Mouse (Mus musculus): ENCODE measurements at regions not wholly inside any gene's neighbourhood (a gene's known extent, or its start where the extent isn't known, plus 50 kb on each side); places are given as distances from the start of the nearest gene placed in this dataset.

DNA sequence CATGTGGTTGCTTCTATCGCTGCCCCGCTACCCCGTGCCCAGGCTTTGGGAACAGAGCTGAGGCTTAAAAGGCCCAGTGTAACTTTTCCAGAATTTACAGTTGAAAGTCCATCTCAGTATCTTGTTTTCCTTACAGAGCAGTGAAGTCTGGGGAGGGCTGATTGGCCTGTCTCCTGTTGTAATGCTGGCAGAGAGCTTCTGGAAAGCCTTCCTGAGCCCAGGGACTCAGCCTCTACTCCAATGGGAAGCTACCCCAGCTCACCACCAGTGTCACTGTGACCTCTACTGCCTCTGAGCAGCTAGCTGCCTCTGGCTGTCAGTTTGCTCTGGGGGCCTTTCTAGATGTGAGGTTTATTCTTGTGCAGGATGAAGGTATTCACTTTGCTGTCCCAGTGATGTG, 87.5 kb downstream of the Kcnrg start:
- DNase-seq (ENCODE audit: low read depth in 1 of 2, low spot score in 2 of 2) = no peak

DNA sequence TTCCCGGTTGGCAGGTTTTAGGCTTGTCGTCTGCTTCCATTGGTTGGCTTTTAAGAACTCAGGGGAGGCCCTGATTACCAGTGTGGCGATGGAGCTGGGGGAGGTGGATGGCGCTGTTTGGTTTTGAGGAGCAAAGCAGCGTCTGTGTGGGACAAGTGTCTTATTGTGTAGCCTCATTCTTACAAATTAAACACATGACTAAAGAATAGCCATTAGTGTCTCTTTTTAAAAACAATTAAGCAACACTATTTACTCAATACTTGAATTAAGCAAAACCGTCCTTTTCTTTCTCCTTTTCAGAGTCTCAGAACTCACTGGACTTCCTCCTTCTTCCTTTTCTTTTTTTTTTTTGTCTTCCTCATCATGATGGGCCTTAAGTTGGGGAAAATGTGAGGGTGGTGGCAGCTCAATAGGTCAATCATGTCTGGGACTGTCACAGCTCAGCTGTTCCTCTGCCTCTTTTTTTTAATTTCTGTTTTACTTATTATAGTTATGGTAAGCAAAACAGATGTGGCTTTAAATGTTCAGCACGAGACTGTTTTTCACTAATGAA, 89.1 kb downstream of the Kcnrg start:
- DNase-seq (ENCODE audit: low read depth in 1 of 2, low spot score in 2 of 2) = no peak

DNA sequence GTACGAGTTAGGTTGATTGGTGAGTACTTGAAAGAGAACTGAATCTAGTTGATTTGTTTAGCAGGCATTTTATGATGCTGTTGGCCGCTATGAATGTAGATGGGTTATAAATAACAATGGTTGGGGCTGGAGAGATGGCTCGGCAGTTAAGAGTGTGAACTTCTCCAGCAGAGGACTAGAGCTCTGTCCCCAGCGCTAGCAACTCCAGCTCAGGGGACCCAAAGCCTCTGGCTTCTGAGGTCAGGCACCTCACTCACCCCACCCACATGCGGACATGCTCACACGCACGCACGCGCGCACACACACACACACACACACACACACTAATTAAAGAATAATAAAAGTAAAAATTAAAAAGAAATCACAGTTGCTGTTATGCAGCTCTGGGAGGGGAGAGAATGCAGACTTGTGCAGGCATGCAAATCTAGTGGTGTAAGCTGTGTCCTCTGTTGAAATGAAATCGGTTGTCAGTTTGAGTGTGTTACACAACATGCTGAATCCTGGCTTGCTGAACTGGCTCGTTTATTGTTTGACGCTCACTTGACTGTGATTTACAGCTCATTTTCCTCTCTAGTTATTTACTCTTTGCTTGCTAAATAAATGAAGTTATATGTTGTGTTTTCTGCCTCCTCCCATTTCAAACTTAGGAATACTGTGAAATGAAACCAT, 89.8 kb downstream of the Kcnrg start:
- no peak for DNase-seq (ENCODE audit: low read depth in 1 of 2, low spot score in 2 of 2)

DNA sequence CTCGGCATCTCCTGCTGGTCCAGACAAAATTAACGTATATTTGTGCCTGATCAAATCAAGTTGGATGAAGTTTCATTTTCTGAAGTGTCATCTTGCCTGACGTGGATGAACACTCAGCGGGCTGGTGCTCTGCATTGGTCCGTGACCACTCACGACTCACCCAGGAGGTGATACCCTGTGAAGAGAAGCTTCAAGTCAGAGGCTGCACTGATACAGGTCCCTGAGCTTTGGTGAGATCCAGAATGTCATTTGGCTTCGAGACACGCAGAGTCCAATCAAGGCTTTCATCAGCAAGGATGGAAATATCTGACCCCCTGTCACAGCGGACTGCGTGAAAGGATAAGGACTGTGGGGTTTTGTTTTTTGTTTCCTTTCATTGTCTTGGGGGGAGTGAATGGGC, 90.4 kb downstream of the Kcnrg start:
- no peak for DNase-seq (ENCODE audit: low read depth in 1 of 2, low spot score in 2 of 2)

DNA sequence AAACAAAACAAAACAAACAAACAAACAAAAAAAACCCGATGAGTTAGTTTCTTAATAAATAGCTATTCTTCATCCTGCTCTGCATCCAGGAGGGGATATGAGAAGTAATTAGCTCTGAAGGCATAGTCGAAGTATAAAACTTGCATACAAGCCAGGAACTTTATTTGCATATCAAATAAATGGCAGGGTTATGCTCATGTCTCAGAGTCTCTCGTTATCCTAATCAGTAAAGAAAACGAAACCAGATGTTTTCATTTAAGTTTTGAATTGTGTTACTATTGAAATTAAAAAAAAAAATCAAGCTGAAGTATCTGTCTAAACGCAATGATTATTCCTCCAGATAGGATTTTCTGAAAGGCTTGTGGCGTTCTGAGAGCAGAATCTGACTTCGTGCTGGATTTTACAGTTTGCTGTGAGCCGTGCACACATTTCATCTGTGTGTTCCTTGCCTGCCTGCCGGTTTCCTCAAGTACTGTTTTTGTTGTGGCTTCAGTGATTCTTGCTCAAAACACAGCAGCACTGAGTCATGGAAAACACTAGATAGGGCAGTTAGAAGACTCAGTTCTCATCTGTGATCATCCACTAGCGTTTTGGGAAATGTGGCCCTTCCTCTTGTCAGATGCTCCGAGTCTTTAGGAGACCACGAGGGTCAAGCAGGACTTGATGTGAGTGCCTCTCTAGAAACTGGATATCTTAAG, 91.2 kb downstream of the Kcnrg start:
- DNase-seq (ENCODE audit: low read depth in 1 of 2, low spot score in 2 of 2) = no peak

DNA sequence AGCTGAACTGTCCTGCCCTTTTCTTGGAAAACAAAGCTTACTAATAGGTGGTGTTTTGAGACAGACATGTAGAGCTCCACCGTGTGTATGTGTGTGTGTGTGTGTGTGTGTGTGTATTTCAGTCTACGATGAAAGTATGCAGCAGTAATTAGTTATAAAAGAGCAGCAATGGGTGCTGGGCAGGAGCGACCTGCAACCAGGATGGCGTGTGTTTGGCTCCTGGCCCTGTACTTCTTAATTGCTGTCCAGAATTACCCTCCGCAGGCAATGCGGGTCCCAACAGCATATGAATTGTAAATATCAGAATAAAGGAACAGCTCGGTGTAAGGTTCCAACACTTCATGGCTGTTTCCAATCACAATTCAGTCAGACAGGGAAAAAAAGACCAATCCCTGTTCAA, 92.4 kb downstream of the Kcnrg start:
- no peak for DNase-seq (ENCODE audit: low read depth in 1 of 2, low spot score in 2 of 2)

DNA sequence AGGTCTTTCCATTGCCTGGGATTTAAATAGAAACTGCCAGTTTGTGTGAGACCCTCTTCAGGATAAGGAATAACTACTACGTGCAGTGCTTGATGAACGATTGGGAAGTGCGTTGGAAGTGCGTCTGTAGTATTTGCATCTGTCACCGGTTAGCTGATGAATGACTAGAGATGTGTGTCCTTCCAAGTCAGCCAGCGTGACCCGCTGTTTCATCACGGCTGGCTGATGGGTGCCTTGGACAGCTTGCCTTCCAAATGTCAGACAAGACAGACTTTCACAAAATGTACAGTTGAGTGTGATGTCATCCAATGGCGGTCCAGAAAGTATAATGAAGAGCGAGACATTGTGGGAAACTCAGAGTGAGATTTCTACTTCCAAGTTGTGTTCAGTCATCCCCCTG, 93.9 kb downstream of the Kcnrg start:
- DNase-seq (ENCODE audit: low read depth in 1 of 2, low spot score in 2 of 2) = no peak

DNA sequence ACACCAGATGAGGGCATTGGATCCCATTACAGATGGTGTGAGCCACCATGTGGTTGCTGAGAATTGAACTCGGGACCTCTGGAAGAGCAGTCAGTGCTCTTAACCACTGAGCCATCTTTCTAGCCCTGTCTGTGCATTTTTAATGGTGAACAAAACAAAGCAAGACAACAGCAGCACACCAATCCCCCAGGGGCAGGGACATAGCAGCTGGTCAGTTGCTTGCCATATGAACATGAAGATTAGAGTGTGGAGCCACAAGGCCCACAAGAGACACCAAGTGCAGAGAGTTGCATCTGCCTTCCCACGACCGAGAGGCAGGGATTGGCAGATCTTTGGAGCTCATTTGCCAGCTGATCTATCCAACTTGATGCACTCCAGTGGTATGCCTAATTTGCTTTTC, 96.7 kb downstream of the Kcnrg start:
- no peak for DNase-seq (ENCODE audit: low read depth in 1 of 2, low spot score in 2 of 2)

DNA sequence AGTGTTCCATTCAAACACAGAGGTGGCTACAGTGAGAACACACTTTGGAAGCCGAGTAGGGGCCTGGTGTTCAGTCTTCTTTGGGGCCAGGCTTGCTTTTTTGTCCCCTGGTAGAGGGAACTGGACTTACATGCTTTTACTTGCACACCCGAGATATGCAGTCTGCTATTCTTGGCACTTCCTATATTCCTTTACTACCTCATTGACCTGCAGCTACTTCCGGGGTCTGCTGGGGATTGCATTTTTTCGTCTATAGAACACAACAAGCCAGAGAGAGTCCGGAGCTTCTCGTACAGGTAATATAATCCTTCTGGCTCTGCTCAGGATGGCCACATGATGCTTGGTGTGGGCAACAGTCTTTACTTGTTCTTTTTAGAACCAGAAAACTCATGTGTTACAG, 99.7 kb downstream of the Kcnrg start:
- no peak for DNase-seq (ENCODE audit: low read depth in 1 of 2, low spot score in 2 of 2)

DNA sequence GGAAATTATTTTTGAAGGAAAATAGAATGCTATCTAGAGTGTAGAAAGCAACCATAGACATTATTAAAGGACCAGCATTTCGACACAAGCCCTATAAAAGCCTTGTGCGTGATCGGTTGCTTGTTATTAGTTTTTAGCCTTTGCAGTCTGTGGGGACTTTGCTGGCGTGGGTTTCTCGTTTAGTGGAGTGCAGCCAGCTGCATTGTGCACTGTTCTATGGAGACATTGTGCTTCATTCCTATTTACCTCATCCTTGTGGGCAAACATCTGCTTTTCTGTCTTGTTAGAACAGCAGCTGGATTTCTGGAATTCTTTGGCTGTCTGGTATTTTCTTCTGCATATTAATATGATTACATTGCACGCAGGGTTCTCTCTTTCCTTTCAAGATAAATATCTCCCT, 101.1 kb downstream of the Kcnrg start:
- DNase-seq (ENCODE audit: low read depth in 1 of 2, low spot score in 2 of 2) = no peak

DNA sequence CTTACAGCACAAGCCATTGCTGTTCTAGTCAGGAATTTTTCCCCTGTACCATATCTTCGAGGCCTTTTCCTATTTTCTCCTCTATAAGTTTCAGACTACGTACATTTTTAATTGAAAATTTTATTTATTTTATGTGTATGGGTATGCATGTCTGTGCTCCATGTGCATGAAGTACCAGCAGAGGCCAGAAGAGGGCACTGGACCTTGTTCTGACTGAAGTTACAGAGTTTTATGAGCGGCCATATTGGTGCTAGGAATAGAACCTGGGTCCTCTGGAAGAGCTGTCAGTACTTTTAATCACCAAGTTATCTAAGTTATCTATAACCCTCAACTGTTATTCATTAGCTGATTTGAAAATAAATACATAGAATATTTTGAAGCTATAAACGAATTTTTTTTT, 108.5 kb downstream of the Kcnrg start:
- DNase-seq (ENCODE audit: low read depth in 1 of 2, low spot score in 2 of 2) = no peak

DNA sequence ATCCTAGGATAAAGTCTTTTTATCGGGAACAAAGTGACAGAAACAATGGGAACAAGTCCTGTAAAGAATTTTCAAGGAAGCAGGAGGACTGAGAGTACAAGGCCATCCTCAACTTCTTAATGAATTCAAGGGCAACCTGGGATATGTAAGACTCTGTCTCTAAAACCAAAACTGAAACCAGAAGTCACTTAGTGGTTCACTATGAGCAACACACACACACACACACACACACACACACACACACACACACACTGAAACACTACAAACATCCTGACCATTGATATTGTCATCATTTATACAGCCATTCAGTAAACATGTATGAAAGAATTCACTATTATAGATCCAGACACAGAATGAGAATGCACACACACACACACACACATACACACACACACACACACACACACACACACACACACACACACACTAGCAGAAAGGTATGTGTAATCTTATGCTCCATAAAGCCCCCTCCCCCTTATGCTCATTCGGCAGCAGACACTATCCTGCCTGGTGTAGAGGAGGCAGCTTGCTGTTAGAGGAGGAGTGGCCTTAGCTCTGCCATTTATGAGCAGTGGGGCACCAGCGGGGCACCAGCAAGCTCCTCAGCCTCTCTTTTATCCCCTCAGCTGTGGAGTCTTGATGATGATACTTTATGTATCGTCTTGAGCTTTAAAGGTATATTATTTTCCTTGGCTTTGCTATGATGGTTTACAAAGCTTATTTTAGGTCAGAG, 111.3 kb downstream of the Kcnrg start:
- DNase-seq (ENCODE audit: low read depth in 1 of 2, low spot score in 2 of 2) = no peak

DNA sequence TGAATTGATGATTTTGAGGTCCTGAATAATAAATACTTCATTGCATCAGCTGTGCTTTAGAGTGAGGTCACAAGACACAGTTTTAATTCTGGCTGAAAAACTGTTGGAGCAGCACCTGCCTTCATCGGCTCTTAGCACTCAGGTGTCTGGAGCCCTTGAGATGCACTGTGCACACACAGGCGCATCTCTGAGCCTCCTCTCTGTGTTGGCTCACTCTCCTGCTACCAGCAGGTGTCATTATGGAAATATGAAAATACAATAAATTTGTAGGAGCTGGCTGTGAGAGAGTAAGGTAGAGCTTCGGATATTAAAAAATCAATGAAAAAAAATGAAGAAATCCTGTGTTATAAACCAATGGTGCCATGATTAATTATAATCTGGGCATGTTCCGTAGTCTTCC, 114.0 kb downstream of the Kcnrg start:
- DNase-seq (ENCODE audit: low read depth in 1 of 2, low spot score in 2 of 2) = no peak

DNA sequence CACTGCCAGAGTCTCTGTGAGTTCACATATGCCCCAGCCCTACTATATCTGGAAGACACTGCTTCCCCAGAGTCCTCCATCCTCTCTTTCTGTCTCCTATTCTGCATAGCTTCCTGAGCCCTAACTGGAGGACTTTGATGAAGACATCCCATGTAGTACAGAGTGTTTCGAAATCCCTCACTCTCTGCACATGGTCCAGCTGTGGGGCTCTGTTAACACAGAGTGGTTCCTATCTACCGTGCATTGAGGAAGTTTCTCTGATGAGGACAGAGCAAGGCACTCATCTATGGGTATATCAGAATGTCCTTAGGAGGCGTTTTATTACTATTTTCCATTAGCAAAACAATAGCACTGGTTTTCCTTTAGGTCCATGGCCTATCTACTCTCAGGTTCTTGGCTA, 117.7 kb downstream of the Kcnrg start:
- peak in 1 of 2 experiments; percentile 13 for DNase-seq (ENCODE audit: low read depth in 1 of 2, low spot score in 2 of 2)

DNA sequence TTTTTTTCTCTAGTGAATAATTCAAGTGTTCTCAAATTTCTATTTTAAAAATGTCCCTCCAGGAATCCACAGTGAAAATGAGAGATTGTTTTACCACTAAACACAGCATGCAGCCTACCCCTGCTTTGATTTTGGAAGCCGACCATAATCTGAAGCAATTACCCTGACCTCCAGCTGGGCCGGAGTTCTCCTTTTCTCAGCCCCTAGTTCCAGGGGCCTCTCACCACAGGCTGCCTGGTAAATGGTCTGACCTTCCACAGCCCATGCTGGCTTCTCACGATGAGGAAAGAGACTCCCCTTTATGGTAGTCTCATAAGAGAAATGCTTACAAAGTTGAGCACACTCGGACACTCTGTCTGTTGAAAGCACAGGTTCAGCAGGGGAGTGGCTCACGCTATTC, 121.3 kb downstream of the Kcnrg start:
- DNase-seq (ENCODE audit: low read depth in 1 of 2, low spot score in 2 of 2) = peak in 1 of 2 experiments; percentile 15

DNA sequence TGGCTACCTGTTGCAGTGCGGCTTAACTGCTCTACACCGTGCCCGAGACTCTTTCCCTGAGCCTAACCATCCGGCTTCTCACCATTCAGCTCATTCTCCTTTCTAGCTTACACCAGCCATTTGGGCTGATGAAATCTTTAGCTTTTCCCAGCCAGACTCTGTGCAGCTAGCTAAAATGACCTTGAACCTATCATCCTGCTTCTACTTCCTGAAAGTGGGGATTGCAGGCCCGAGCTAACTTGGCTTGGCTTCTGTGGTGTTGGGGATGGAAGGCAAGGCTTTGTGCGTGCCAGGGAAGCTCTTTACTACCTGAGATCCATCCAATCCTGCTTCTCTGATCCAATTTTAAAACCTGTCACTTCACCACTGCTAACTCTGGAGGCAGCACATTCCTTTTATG, 128.3 kb downstream of the Kcnrg start:
- no peak for DNase-seq (ENCODE audit: low read depth in 1 of 2, low spot score in 2 of 2)

DNA sequence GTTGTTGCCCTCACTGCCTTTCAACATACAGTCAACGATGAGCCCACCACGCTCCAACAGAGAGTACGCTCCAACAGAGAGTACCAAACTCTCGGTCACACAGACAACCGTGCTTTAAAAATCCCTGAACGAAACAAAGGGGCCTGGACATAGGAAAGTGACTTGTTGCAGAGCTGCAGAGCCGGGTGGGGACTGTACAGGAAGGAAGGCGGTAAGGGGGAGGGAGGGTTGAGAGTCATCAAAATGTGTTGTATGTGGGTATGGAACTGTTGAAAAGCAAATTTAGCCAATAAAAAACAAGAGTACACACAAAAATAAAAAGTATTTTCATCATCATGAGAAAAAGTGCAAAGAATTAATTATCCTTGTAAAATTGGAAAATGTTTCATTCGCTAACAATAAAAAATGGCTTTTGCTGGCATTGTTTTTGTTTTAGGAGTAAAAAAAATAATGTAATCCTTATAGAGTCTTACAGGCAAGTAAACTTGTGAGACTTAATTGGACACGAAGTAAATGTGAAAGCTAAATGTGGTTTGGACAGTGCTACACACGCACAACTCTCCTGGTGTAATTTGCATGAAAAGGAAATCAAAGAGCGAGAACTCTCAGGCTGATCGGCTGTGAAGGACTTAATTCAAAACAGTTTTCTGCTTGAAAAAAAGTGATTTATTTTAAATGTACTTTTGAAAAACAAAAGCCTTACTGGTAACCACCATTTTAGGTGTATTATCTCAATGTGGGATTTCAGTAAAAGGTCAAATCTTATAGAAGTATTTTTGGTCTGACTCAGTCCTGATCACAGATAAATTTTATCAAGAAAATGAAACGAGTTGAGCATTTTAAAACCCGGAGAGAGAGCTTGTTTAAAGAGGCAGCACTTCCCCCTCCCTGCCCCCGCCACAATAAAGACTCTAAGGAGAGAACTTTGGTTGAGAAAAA, 129.4 kb downstream of the Kcnrg start:
- DNase-seq (ENCODE audit: low read depth in 1 of 2, low spot score in 2 of 2) = no peak

DNA sequence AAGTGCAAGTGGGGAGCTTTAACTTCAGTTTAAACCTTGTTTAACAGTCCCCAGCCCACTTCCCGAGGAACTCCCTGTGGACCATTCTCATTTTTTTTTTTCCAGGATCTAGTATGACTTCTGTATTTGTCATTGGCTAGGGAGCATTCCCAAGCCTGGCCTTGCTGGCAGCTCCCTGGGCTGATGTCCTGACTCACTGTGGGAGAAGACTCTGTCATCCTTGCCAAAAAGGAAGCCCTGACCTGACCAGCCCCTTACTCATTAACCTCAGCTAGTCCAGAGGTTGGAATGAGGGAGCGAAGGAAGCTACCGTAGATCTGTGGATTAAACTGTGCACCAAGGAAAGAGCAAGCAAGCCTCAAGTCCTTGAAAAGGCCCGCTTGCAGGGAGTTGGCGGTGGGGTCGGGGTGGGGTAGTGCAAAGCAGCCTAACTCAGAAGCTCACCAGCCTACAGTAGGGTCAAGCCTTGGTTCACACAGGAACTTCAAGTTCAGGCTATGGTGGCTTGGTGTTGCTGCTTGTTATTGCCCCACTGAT, 130.3 kb downstream of the Kcnrg start:
- DNase-seq (ENCODE audit: low read depth in 1 of 2, low spot score in 2 of 2) = no peak

DNA sequence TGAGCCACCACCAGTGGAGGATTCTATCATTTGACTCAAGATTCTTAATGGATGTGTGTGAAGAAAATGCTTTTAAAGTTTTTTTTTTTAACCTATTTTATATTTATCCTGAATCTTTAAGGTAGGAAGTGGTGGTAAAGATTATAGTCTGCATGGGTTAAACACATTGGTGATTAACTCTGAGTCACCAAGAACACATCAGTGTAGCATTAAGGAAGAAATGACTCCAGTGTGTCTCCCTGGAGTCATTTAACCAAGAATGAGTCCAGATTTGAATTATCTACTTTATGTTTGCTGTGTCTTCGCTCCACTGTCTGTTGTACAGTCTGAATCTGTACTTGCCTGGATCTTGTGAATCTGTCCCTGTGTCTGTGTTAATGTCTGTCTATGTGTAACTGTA, 132.2 kb downstream of the Kcnrg start:
- no peak for DNase-seq (ENCODE audit: low read depth in 1 of 2, low spot score in 2 of 2)

DNA sequence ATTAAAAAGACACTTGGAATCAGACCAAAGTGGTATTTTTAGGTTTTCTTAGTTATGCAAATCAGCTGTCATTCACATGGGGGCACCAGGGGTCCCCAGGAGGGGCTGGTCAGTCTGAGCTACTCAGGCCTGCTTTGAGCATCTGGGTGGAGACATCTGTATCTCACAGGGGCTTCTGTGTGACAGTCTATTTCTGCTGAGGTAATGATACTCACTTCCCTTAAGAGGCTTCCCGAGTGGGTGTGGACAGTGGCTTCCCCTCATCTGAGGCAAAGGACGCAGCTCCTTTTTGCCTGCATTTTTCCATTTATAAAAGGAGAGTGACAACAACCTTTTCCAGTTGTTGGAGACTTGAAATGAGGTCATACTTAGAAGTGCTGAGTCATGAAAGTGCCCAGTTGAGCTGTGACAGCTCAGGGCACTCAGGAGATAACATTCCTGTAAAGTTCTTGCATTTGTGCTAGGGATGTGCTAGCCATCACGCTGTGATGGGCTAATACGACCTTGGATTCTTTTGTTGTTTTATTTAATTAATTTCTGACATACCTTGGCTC, 136.7 kb downstream of the Kcnrg start:
- peak in 1 of 2 experiments; percentile 19 for DNase-seq (ENCODE audit: low read depth in 1 of 2, low spot score in 2 of 2)

All from monocyte, adult 2 months (primary cell).